Mouse (Mus musculus): ENCODE results near the gene 1700122O11Rik. TPM values are rescaled to one million over a fixed set of nuclear protein-coding genes. Genes with fewer than 3 reads are reported as not detected.

The 1700122O11Rik gene
- polyA plus RNA-seq, 1 experiment from 2014 or later, result not detected

DNA sequence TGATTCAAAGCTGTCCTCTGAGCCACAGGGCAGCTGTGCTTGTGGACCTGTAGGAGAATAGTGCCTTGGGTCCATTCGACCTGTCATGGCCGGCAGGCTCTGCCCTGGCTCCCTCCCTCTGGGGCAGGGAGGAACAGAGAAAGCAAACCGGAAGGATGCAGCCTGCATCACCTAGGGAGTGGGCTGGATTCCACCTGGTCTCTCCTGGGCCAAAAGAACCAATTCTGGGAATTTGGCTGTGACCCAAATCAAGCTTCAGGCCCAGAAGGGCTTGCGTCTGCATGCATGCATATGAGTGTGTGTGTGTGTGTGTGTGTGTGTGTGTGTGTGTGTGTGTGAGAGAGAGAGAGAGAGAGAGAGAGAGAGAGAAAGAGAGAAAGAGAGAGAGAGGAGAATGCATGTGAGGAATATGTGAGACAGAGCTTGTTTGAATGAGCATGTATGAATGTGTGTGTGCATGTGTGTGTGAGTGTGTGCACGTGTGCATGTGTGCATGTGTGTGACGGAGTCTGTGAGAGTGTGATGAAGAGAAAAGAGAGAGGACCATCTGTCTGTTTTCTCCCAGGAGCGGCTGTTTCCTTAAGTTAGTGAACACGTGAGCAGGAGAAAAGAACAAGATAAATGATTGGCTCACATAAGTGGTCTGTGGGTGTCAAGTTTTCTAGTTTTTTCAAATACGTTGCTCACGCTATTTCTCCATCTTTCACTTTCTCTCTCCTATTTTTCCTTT lies 14.4 kb upstream of the 1700122O11Rik start:
- WGBS (ENCODE audit: insufficient replicate concordance), result 56% methylated on average over 10 of the region's 10 CpGs
- Histone ChIP-seq H3K4me1 (ENCODE audit: control insufficient read depth, low read depth, low read length) (no peaks in the 10 kb centered on the region), H3K9ac (ENCODE audit: low read depth, low read length) (no peak overlapping the region), H3K27ac (ENCODE audit: low read length) (no peak overlapping the region), H3K4me2 (ENCODE audit: low read depth, low read length) (no peak overlapping the region), H3K27me3 (ENCODE audit: control insufficient read depth, insufficient read depth, low read depth, low read length) (peaks cover 7% of the 10 kb centered on the region), H3K4me3 (ENCODE audit: low read depth, low read length) (no peak overlapping the region), H3K9me3 (replicated peaks; ENCODE audit: control insufficient read depth, low read length) (no peaks in the 10 kb centered on the region), H3K36me3 (ENCODE audit: control insufficient read depth, insufficient read depth) (no peaks in the 10 kb centered on the region)
- ATAC-seq (ENCODE audit: low read depth), result no peak

DNA sequence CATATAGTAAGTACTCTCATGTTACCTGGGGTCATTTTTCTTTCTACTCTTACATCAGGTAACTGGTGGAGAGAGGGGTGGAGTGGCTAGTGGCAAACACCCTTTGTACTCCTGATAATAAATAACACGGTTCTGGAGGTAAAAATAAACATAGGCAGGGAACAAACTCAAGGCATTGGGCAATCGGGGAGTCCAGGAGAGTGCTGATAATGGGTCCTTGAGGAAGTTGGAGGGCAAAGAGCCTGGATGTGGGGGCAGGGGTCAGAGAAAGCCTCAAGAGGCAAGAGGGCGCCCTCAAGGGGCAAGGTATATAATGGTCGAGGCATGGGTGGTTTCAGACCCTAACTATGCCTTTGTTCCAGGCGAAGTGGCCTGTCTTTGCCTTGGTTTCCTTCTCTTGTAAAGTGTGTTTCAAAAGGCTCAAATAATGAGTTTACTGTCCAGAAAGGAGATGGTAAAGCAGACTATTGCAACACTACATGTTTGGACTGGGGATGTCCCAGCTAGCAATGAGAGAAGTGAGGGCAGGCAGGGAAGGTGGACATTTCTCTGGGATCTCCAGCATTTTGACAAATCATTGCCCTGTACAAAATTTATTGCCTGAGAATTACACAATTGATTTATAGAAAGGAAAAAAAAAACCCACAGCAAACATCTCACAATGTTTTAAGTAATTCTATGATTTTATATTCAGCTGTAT lies 13.7 kb upstream of the 1700122O11Rik start:
- peak overlapping the region; percentile 61 for H3K27ac ChIP-seq (ENCODE audit: low read length)
- WGBS (ENCODE audit: insufficient replicate concordance), result 15% methylated on average over 5 of the region's 5 CpGs

DNA sequence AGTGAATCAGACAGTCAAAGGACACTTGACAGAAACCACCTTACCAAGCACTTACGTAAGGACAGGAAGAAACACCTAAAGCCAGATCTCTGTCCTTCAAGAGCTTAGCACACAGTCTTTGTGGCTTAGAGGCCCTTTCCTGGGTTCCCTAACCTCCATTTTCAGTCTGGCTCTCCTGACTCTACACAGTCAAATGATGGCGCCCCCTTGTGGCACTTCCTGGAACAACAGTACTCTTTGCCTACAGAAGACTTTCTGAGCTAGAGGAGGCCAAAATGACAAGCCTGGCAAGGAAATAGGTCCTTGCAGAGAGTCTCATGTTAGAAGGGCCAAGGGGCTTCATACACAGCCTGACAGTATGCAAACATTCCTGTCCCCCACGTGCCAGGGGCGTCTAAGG lies 7.5 kb upstream of the 1700122O11Rik start:
- Histone ChIP-seq H3K4me3 (ENCODE audit: low read depth, low read length) (no peak overlapping the region), H3K9me3 (replicated peaks; ENCODE audit: control insufficient read depth, low read length) (no peaks in the 10 kb centered on the region), H3K36me3 (ENCODE audit: control insufficient read depth, insufficient read depth) (no peaks in the 10 kb centered on the region), H3K27me3 (ENCODE audit: control insufficient read depth, insufficient read depth, low read depth, low read length) (no peaks in the 10 kb centered on the region), H3K27ac (ENCODE audit: low read length) (no peak overlapping the region), H3K9ac (ENCODE audit: low read depth, low read length) (no peak overlapping the region), H3K4me2 (ENCODE audit: low read depth, low read length) (no peak overlapping the region), H3K4me1 (ENCODE audit: control insufficient read depth, low read depth, low read length) (peaks cover 6% of the 10 kb centered on the region)
- 29% methylated on average over 4 of the region's 4 CpGs for WGBS (ENCODE audit: insufficient replicate concordance)
- ATAC-seq (ENCODE audit: low read depth), result no peak

More for the DNA sequence above, 13.7 kb upstream of the 1700122O11Rik start:
- Histone ChIP-seq H3K36me3 (ENCODE audit: control insufficient read depth, insufficient read depth) (no peaks in the 10 kb centered on the region), H3K9me3 (replicated peaks; ENCODE audit: control insufficient read depth, low read length) (no peaks in the 10 kb centered on the region), H3K4me2 (ENCODE audit: low read depth, low read length) (no peak overlapping the region), H3K4me3 (ENCODE audit: low read depth, low read length) (no peak overlapping the region), H3K9ac (ENCODE audit: low read depth, low read length) (no peak overlapping the region), H3K27me3 (ENCODE audit: control insufficient read depth, insufficient read depth, low read depth, low read length) (no peaks in the 10 kb centered on the region; the same call in 1 of the 2 replicates), H3K4me1 (ENCODE audit: control insufficient read depth, low read depth, low read length) (peaks cover 3% of the 10 kb centered on the region)
- peak; percentile 71 for ATAC-seq (ENCODE audit: low read depth)

DNA sequence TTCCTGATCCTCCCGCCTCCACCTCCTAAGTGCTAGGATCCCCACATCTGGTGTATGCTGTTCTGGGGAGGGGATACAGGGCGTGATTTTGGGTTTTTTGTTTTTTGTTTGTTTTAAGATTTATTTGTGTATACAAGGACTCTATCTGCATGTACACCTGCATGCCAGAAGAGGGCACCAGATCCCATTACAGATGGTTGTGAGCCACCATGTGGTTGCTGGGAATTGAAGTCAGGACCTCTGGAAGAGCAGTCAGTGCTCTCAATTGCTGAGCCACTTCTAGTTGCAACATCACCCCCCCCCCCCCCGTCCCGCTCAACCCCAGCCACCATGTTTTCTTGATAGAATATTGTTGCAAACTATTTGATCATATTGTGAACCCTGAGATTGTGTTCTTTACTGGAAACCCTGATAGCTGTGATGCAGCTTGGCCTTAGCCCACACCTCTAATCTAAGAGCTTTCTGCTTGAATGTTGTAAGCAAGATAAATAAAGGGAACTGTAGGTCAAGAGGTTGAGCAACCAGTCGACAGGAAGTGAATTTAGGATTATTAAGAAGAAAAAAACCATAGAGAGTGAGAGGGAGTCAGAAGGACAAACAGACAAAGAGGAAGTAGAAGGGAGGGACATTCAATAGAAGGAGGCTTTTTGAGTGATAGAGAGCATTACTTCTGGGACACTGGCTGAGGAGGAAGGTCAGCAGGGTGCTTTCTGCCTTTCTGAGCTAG lies 5.2 kb upstream of the 1700122O11Rik start:
- Histone ChIP-seq H3K4me1 (ENCODE audit: control insufficient read depth, low read depth, low read length) (peaks cover 11% of the 10 kb centered on the region), H3K27me3 (ENCODE audit: control insufficient read depth, insufficient read depth, low read depth, low read length) (peaks cover 6% of the 10 kb centered on the region), H3K27ac (ENCODE audit: low read length) (no peak overlapping the region; the same call in 1 of the 2 replicates), H3K4me2 (ENCODE audit: low read depth, low read length) (no peak overlapping the region), H3K9ac (ENCODE audit: low read depth, low read length) (no peak overlapping the region), H3K36me3 (ENCODE audit: control insufficient read depth, insufficient read depth) (no peaks in the 10 kb centered on the region), H3K4me3 (ENCODE audit: low read depth, low read length) (no peak overlapping the region), H3K9me3 (replicated peaks; ENCODE audit: control insufficient read depth, low read length) (no peaks in the 10 kb centered on the region)
- WGBS (ENCODE audit: insufficient replicate concordance), result 54% methylated on average over 5 of the region's 5 CpGs
- no peak for ATAC-seq (ENCODE audit: low read depth)

DNA sequence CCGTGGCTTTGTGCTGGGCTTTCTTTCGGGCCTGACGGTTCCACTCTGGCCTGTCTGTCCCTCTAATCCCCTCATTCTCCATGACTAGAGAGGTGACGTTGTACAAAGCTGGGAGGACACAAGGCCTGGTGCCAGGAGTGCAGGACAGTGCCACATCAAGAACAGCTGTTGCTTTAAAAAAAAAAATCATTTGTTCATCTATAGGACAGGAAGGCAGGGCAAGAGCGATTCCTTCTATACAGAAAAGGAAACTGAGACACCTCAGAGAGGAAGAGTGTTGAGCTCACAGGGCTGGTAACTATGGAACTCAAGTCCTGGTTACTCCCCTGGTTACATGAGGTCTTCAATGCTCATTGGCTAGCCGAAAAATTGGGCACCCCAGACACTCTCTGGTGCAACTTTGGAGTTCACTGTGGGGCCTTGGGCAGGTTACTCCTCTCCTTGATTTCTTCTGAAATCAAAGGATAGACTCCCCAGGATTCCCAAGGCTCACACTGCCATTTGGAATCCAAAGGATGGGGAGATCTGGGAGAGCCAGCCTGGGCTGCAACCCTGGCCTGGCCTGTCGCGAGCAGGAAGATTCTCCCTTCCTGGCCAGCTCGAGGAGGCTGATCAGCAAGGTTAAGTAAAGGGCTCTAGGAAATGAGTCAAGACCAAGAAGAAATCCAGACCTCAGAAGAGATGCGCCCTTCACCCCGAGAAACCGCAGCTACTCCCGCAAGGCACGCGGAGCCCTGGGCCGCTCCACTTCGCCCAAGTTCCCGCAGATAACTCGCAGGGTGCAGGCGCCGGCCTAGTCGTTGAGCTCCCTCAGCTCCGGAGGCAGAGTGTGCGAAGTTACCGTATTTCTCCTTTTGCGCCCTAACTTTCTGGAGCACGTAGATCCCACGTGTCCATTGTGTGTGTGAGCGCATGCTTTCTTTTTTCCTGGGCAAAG lies 3.5 kb upstream of the 1700122O11Rik start:
- Histone ChIP-seq H3K9me3 (replicated peaks; ENCODE audit: control insufficient read depth, low read length) (no peaks in the 10 kb centered on the region), H3K9ac (ENCODE audit: low read depth, low read length) (peak overlapping the region; percentile 44), H3K27ac (ENCODE audit: low read length) (peak overlapping the region; percentile 39), H3K27me3 (ENCODE audit: control insufficient read depth, insufficient read depth, low read depth, low read length) (peaks cover 6% of the 10 kb centered on the region), H3K4me1 (ENCODE audit: control insufficient read depth, low read depth, low read length) (peaks cover 8% of the 10 kb centered on the region), H3K36me3 (ENCODE audit: control insufficient read depth, insufficient read depth) (no peaks in the 10 kb centered on the region), H3K4me2 (ENCODE audit: low read depth, low read length) (peak overlapping the region; percentile 6), H3K4me3 (ENCODE audit: low read depth, low read length) (peak overlapping the region; percentile 25)
- WGBS (ENCODE audit: insufficient replicate concordance), result 8% methylated on average over 29 of the region's 29 CpGs
- ATAC-seq (ENCODE audit: low read depth), result peak; percentile 60

DNA sequence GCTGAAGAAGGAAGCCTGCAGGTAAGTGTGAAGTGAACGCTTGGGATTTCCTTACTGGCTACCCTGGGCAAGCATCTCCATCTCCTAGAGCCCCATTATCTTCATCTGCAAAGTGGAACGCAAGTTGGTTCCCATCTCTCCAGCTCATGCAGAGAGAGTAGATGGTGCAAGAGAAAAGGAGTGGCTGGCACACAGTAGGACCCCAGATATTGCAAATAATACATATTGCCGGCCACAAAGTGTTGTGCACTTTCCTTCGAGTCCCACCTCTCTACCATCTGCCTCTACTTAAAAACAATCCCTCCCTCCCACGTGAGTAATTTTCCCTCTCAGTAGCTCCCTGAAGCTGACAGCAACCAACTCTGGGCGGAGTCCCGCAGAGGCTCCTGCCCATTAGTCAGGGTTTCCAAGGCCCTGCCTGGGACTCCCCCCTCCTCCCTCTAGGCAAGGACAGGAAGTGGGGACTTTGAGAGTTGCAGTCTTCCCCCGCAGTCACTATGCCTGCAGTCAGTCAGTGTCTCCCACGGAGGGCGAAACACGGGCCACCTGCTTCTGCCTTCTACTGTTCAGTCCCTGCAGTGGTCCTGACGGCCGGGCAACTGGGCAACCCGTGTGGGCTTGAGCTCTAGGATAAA lies 1.3 kb upstream of the 1700122O11Rik start:
- Histone ChIP-seq H3K27me3 (ENCODE audit: control insufficient read depth, insufficient read depth, low read depth, low read length) (peaks cover 6% of the 10 kb centered on the region), H3K27ac (ENCODE audit: low read length) (peak overlapping the region; percentile 28), H3K4me3 (ENCODE audit: low read depth, low read length) (0 out of 2 replicates have a peak overlapping the region, but pooled peaks have one; percentile 2), H3K4me1 (ENCODE audit: control insufficient read depth, low read depth, low read length) (peaks cover 8% of the 10 kb centered on the region), H3K36me3 (ENCODE audit: control insufficient read depth, insufficient read depth) (no peaks in the 10 kb centered on the region), H3K4me2 (ENCODE audit: low read depth, low read length) (peak overlapping the region; percentile 46; the same call in 1 of the 2 replicates), H3K9ac (ENCODE audit: low read depth, low read length) (no peak overlapping the region), H3K9me3 (replicated peaks; ENCODE audit: control insufficient read depth, low read length) (no peaks in the 10 kb centered on the region)
- 10% methylated on average over 14 of the region's 14 CpGs for WGBS (ENCODE audit: insufficient replicate concordance)
- ATAC-seq (ENCODE audit: low read depth), result peak; percentile 78

DNA sequence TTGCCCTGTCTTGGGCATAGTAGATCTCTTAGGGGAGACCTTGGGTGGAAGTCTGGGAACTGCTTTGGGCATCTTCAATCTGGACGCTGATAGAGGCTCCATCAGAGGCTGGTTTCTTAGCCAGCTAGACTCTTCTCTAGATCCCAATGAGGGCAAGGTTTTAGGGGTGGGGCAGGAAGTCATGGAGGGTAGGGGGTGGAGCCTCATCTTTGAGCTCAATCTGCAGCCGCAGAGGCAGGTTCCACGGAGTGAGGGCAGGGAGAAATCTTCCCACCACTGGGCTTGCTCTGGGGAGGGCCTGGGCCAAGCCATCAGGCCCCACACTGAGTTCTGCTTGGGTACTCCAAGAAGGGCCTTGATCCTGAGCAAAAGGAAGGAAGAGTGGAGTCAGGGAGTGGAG lies 1.2 kb downstream of the 1700122O11Rik start:
- no peaks in the 10 kb centered on the region for H3K9me3 ChIP-seq (replicated peaks; ENCODE audit: control insufficient read depth, low read length)
- H3K27me3 ChIP-seq (ENCODE audit: control insufficient read depth, insufficient read depth, low read depth, low read length), result peaks cover 6% of the 10 kb centered on the region
- no peak overlapping the region for H3K4me2 ChIP-seq (ENCODE audit: low read depth, low read length)
- no peak for ATAC-seq (ENCODE audit: low read depth)
- H3K4me3 ChIP-seq (ENCODE audit: low read depth, low read length), result no peak overlapping the region
- no peak overlapping the region for H3K9ac ChIP-seq (ENCODE audit: low read depth, low read length)
- peaks cover 8% of the 10 kb centered on the region for H3K4me1 ChIP-seq (ENCODE audit: control insufficient read depth, low read depth, low read length)
- WGBS (ENCODE audit: insufficient replicate concordance), result 27% methylated on average over 3 of the region's 3 CpGs
- H3K27ac ChIP-seq (ENCODE audit: low read length), result no peak overlapping the region
- H3K36me3 ChIP-seq (ENCODE audit: control insufficient read depth, insufficient read depth), result no peaks in the 10 kb centered on the region
